Mouse (Mus musculus) B cell, adult 62 days (primary cell): ENCODE results near the gene Gsdma2. TPM values are rescaled to one million over a fixed set of nuclear protein-coding genes. Genes with fewer than 3 reads are reported as not detected.

Experiments used
- total RNA-seq: library from RNA; stranded (reverse); gene quantifications from 4 replicates; pipeline ENCODE4 v1.2.4, GENCODE M21; 2023

Gene Gsdma2
- not detected in 4 replicates for total RNA-seq

GRCm38 (mm10) chr11:98646459-98646858, at the start of gene Gsdma2:
Gene Gsdma2, plus strand, starts transcription at chr11:98646759.

DNA sequence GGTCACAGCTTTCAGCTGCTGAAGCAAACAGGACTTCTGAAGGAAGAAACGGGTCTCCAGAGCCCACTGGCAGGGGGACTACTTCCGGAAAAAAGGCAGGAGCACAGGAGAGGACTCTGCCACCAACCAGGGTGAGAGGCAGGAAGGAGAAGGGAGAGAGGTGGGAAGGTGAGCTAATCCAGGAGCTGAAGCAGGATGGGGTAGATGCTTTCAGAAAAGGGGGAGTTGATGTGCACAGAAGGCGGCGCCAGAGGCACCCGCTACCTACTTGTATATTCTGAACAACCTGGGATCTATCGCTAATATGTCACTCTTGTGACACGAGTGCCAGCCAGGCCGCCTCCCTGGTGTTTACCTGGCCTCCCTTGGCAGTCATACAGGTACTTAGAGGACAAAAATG, 48.6 kb upstream of the Gsdma2 start, which contains the start of gene Lrrc3c:
Lrrc3c (plus strand) TSS at position 301 of the 400 bp plus-strand sequence.

GRCm38 (mm10) chr11:98625611-98626410, 20.7 kb upstream of the Gsdma2 start, which contains the start of the genes Gm12355 and Gsdma3:
Gene Gm12355, minus strand, starts transcription at chr11:98625661.
Gene Gsdma3, plus strand, starts transcription at chr11:98626360.

GRCm38 (mm10) chr11:98664091-98664490, 17.5 kb downstream of the Gsdma2 start, which contains the start of gene Gsdma:
Gene Gsdma, plus strand, starts transcription at chr11:98664351.

DNA sequence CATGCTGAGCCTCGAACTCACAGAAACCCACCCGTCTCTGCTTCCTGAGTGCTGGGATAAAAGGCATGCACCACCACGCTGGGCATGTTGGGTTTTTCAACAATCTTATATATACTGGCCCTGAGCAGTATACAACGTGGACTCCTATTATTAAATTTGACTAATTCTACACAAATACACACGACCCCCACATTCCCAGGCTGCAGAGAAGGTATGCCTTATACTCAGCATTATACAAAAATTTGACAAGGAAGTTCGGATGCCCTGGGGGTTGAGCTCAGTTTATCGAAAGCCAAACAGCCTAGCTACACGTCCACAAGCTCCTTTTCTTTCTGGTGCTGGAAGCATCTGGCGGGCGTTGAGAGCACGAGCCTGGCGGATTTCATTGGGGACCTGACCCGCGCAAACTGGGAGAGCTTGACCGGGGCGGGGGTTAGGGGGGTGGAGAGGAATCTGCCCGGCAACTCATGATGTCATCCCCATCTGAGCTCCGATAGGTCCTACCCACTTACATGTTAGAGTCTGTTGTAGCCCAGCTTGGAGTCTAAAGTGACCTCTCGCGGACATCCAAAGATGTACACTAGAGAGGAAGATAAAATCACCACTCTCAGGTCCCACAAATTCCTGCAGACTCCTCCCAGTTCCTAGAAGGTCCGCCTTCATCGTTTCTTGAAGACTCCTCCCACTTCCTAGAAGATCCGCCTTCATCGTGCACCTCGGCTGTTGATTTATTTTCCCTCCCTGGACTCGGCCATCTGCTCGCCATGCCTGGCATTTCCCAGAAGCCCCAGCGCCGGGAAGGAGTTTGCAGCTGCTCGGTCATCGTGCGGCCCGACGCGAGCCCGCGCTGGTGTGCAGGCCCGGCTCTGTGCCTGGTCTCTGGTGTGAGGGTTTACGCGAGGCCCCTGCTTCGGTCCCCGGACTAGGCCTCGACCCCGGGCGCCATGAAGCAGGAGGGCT, 35.5 kb downstream of the Gsdma2 start, which contains the start of gene Psmd3:
Psmd3 (plus strand) TSS at position 769 of the 960 bp plus-strand sequence.

DNA sequence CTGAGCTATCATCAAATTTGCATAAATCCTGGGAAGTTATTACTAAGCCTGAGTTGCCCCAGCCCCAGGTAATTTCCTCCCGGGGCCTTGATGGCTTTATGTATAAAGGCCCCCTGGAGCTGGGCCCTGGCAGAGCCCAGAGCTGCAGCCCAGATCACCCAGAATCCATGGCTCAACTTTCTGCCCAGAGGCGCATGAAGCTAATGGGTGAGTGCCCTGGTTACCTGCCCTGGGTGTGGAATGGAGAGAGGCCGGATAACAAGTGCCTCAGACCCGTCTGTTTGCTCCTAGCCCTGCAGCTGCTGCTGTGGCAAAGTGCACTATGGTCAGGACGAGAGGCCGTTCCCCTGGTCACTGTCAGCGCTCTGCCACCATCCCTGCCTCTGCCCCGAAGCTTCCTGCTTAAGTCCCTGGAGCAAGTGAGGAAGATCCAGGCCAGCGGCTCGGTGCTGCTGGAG, 54.7 kb downstream of the Gsdma2 start, which contains the start of gene Csf3:
Csf3 (plus strand) TSS at position 51 of the 458 bp plus-strand sequence.

Other genes with a start within 250 kb of the Gsdma2 start
- gene Pgap3, start 246.3 kb upstream of the Gsdma2 start, total RNA-seq: 6.0 to 10.0 TPM (median 8.3 TPM) in 4 replicates
- gene Erbb2, start 234.3 kb upstream of the Gsdma2 start, total RNA-seq: 0.17 to 0.64 TPM in 2 of 4 replicates, not detected in the others
- 46.7 to 54.3 TPM (median 50.1 TPM) in 4 replicates for gene Mien1, start 207.8 kb upstream of the Gsdma2 start, total RNA-seq
- 0.91 to 1.2 TPM (median 0.96 TPM) in 4 replicates for gene Grb7, start 200.4 kb upstream of the Gsdma2 start, total RNA-seq
- gene Ikzf3, start 100.7 kb upstream of the Gsdma2 start, total RNA-seq: 582 to 682 TPM (median 633 TPM) in 4 replicates
- gene Zpbp2, start 95.7 kb upstream of the Gsdma2 start, total RNA-seq: 4.6 to 9.1 TPM (median 5.9 TPM) in 4 replicates
- 16.0 to 19.1 TPM (median 17.6 TPM) in 4 replicates for gene Ormdl3, start 59.4 kb upstream of the Gsdma2 start, total RNA-seq
- not detected in 4 replicates for gene Lrrc3c, start 48.5 kb upstream of the Gsdma2 start, total RNA-seq
- gene Gm12355, start 21.1 kb upstream of the Gsdma2 start, total RNA-seq: 29.4 to 36.1 TPM (median 32.5 TPM) in 4 replicates
- gene Gsdma3, start 20.4 kb upstream of the Gsdma2 start, total RNA-seq: 0.37 TPM in 1 of 4 replicates, not detected in the others
- not detected in 4 replicates for gene Gsdma, start 17.6 kb downstream of the Gsdma2 start, total RNA-seq
- gene Psmd3, start 35.8 kb downstream of the Gsdma2 start, total RNA-seq: 70.0 to 78.6 TPM (median 73.2 TPM) in 4 replicates
- not detected in 4 replicates for gene Csf3, start 54.5 kb downstream of the Gsdma2 start, total RNA-seq
- 86.9 to 95.7 TPM (median 92.9 TPM) in 4 replicates for gene Med24, start 82.7 kb downstream of the Gsdma2 start, total RNA-seq
- gene Thra, start 93.9 kb downstream of the Gsdma2 start, total RNA-seq: 8.0 to 11.4 TPM (median 10.3 TPM) in 4 replicates
- 2.0 to 2.5 TPM (median 2.4 TPM) in 4 replicates for gene Nr1d1, start 128.6 kb downstream of the Gsdma2 start, total RNA-seq
- 124 to 138 TPM (median 127 TPM) in 4 replicates for gene Msl1, start 148.8 kb downstream of the Gsdma2 start, total RNA-seq
- 93.8 to 108 TPM (median 96.3 TPM) in 4 replicates for gene Casc3, start 158.1 kb downstream of the Gsdma2 start, total RNA-seq
- 1.4 to 3.0 TPM (median 2.3 TPM) in 4 replicates for gene Rapgefl1, start 190.0 kb downstream of the Gsdma2 start, total RNA-seq
- 42.7 to 50.1 TPM (median 45.7 TPM) in 4 replicates for gene Wipf2, start 216.9 kb downstream of the Gsdma2 start, total RNA-seq